Mouse (Mus musculus): ENCODE data around the gene Ncln.

DNA sequence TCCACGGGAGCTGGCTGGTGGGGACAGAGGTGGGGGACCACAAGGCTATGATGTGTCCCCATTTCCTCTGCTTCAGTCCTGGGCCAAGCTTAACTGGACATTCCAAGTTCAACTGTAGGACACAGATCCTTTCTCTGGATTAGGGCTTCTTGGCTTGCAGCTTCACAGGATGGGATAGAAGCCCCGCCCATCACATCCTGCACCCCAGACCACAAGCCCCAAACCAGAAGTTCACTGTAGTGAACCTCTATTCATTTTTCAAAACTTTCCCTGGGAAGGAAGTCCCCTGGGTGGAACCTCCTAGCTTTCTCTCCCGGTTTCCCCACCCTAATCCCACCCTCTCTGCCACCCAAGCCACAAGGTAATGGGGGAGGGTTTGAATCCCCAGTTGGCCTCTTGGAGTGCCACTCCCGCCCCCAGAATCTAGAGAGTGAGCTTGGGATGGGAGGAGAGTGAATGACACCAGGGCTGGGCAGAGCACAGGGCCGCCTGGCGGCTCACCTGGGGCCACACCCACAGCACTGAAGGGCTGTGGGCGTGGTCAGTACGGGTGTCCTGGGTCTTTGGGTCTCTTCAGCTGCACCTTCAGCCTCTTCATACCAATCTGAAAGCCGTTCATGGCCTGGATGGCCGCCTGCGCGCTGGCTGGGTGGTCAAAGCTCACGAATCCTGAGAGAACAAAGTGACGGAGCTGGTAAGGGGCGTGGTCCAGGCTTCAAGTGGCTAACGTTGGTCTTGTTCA lies 34.3 kb downstream of the Ncln start:
- TF ChIP-seq CTCF (IDR thresholded peaks at IDR 0.05; ENCODE audit: extremely low read depth, insufficient read depth, insufficient read length, insufficient replicate concordance) (no peak), POLR2A (IDR thresholded peaks at IDR 0.05; ENCODE audit: low read depth, low read length) (no peak)

Measured in spleen, adult 2 months (tissue).